Mouse (Mus musculus): ENCODE data around the gene Gkap1. TPM values are rescaled to one million over a fixed set of nuclear protein-coding genes. Genes with fewer than 3 reads are reported as not detected.

Gene Gkap1
- total RNA-seq, 1 experiment, result 17.5 TPM

GRCm38 (mm10) chr13:58287822-58288221, 12.3 kb upstream of the Gkap1 start:
- in situ Hi-C loops (cut with MboI; ENCODE audit: low sequenced_read_pairs in 2 of 2, unreplicated experiment in 2 of 2), result loop anchor here (10.0 to 25.0 kb wide), 3 partner anchors 97 to 257 kb away; partner anchors contain the start of gene 2210016F16Rik (in 1 of the 2)
- peak; percentile 83 for DNase-seq (ENCODE audit: low read depth, low spot score)

GRCm38 (mm10) chr13:58283466-58283865, 8.0 kb upstream of the Gkap1 start:
- Histone ChIP-seq H3K4me1 (ENCODE audit: control insufficient read depth in 2 of 2, insufficient read depth in 2 of 2, low read length in 2 of 2, poor library complexity in 1 of 2) (peaks cover 0 to 6% of the 10 kb centered on the region in 2 experiments; a peak in 2 of 4 replicates), H3K9ac (ENCODE audit: insufficient read depth, low read depth, low read length, poor library complexity, severe bottlenecking) (no peak overlapping the region), H3K27ac (ENCODE audit: insufficient read depth, low read depth, low read length, poor library complexity, severe bottlenecking) (no peak overlapping the region), H3K9me3 (ENCODE audit: control insufficient read depth, insufficient read depth, low read depth, low read length) (no peaks in the 10 kb centered on the region), H3K36me3 (ENCODE audit: control insufficient read depth, insufficient read depth, low read length, poor library complexity, severe bottlenecking) (no peaks in the 10 kb centered on the region), H3K4me3 (ENCODE audit: insufficient read depth in 1 of 2, low read depth in 1 of 2, low read length in 2 of 2, poor library complexity in 1 of 2, severe bottlenecking in 1 of 2) (no peak overlapping the region)
- TF ChIP-seq CHD2 (IDR thresholded peaks at IDR 0.05; ENCODE audit: low read depth, low read length) (no peak), ZNF384 (IDR thresholded peaks at IDR 0.05; ENCODE audit: low read depth, low read length) (no peak), MAFK (IDR thresholded peaks at IDR 0.05; ENCODE audit: insufficient read depth, low read depth, low read length) (no peak), HCFC1 (IDR thresholded peaks at IDR 0.05; ENCODE audit: borderline replicate concordance, insufficient read depth, low read length) (no peak)
- in situ Hi-C loops (cut with MboI; ENCODE audit: low sequenced_read_pairs in 2 of 2, unreplicated experiment in 2 of 2), result loop anchor here (10.0 to 25.0 kb wide), 3 partner anchors 101 to 261 kb away; partner anchors contain the start of gene 2210016F16Rik (in 1 of the 2)
- no peak for DNase-seq (ENCODE audit: low read depth, low spot score)

More at GRCm38 (mm10) chr13:58287822-58288221, 12.3 kb upstream of the Gkap1 start:
- no peaks in the 10 kb centered on the region for H3K9me3 ChIP-seq (ENCODE audit: control insufficient read depth, insufficient read depth, low read depth, low read length)
- no peaks in the 10 kb centered on the region for H3K36me3 ChIP-seq (ENCODE audit: control insufficient read depth, insufficient read depth, low read length, poor library complexity, severe bottlenecking)
- TF ChIP-seq HCFC1 (IDR thresholded peaks at IDR 0.05; ENCODE audit: borderline replicate concordance, insufficient read depth, low read length) (0 out of 2 replicates have a peak, but pooled peaks have one; percentile 37), ZNF384 (IDR thresholded peaks at IDR 0.05; ENCODE audit: low read depth, low read length) (no peak), MAFK (IDR thresholded peaks at IDR 0.05; ENCODE audit: insufficient read depth, low read depth, low read length) (0 out of 2 replicates have a peak, but pooled peaks have one; percentile 59), CHD2 (IDR thresholded peaks at IDR 0.05; ENCODE audit: low read depth, low read length) (no peak), ZC3H11A (IDR thresholded peaks at IDR 0.05; ENCODE audit: borderline replicate concordance, low read depth, low read length) (peak; percentile 89; the same call in 1 of the 2 replicates)
- H3K9ac ChIP-seq (ENCODE audit: insufficient read depth, low read depth, low read length, poor library complexity, severe bottlenecking), result no peak overlapping the region
- no peak overlapping the region for H3K4me3 ChIP-seq (ENCODE audit: insufficient read depth in 1 of 2, low read depth in 1 of 2, low read length in 2 of 2, poor library complexity in 1 of 2, severe bottlenecking in 1 of 2)
- no peak overlapping the region for H3K27ac ChIP-seq (ENCODE audit: insufficient read depth, low read depth, low read length, poor library complexity, severe bottlenecking)
- no peaks in the 10 kb centered on the region for H3K4me1 ChIP-seq (ENCODE audit: control insufficient read depth in 2 of 2, insufficient read depth in 2 of 2, low read length in 2 of 2, poor library complexity in 1 of 2)

DNA sequence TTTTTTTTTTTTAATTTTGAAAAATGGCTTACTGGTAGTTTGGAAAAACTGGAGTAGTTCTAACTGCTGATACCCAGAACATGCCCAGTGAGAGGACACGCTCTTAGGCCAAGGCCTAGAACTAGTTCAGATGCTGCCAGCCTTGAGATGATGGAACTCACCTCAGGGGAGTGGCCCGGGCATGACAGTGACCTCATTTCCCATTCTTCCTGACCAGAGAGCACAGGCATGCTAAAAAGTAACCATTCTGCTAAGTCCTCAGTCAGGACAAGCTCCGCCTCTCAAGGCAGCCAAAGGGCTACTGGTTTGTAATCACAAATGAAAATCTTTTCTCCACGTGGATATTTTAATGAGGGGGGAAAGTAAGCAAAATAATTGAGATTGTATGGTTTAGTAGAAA, 6.4 kb upstream of the Gkap1 start:
- no peaks in the 10 kb centered on the region for H3K9me3 ChIP-seq (ENCODE audit: control insufficient read depth, insufficient read depth, low read depth, low read length)
- peaks cover 0 to 6% of the 10 kb centered on the region in 2 experiments; a peak in 2 of 4 replicates for H3K4me1 ChIP-seq (ENCODE audit: control insufficient read depth in 2 of 2, insufficient read depth in 2 of 2, low read length in 2 of 2, poor library complexity in 1 of 2)
- H3K9ac ChIP-seq (ENCODE audit: insufficient read depth, low read depth, low read length, poor library complexity, severe bottlenecking), result no peak overlapping the region
- TF ChIP-seq MAFK (IDR thresholded peaks at IDR 0.05; ENCODE audit: insufficient read depth, low read depth, low read length), result no peak
- TF ChIP-seq HCFC1 (IDR thresholded peaks at IDR 0.05; ENCODE audit: borderline replicate concordance, insufficient read depth, low read length), result no peak
- in situ Hi-C loops (cut with MboI; ENCODE audit: low sequenced_read_pairs in 2 of 2, unreplicated experiment in 2 of 2), result loop anchor here (10.0 to 25.0 kb wide), 3 partner anchors 103 to 263 kb away; partner anchors contain the start of gene 2210016F16Rik (in 1 of the 2)
- no peaks in the 10 kb centered on the region for H3K36me3 ChIP-seq (ENCODE audit: control insufficient read depth, insufficient read depth, low read length, poor library complexity, severe bottlenecking)
- no peak overlapping the region for H3K27ac ChIP-seq (ENCODE audit: insufficient read depth, low read depth, low read length, poor library complexity, severe bottlenecking)
- H3K4me3 ChIP-seq (ENCODE audit: insufficient read depth in 1 of 2, low read depth in 1 of 2, low read length in 2 of 2, poor library complexity in 1 of 2, severe bottlenecking in 1 of 2), result no peak overlapping the region
- DNase-seq (ENCODE audit: low read depth, low spot score), result no peak

GRCm38 (mm10) chr13:58280528-58280927, 5.0 kb upstream of the Gkap1 start:
- Histone ChIP-seq H3K36me3 (ENCODE audit: control insufficient read depth, insufficient read depth, low read length, poor library complexity, severe bottlenecking) (no peaks in the 10 kb centered on the region), H3K9me3 (ENCODE audit: control insufficient read depth, insufficient read depth, low read depth, low read length) (no peaks in the 10 kb centered on the region), H3K4me1 (ENCODE audit: control insufficient read depth in 2 of 2, insufficient read depth in 2 of 2, low read length in 2 of 2, poor library complexity in 1 of 2) (peaks cover 0 to 6% of the 10 kb centered on the region in 2 experiments; a peak in 2 of 4 replicates), H3K4me3 (ENCODE audit: insufficient read depth in 1 of 2, low read depth in 1 of 2, low read length in 2 of 2, poor library complexity in 1 of 2, severe bottlenecking in 1 of 2) (no peak overlapping the region), H3K9ac (ENCODE audit: insufficient read depth, low read depth, low read length, poor library complexity, severe bottlenecking) (no peak overlapping the region), H3K27ac (ENCODE audit: insufficient read depth, low read depth, low read length, poor library complexity, severe bottlenecking) (no peak overlapping the region)
- no peak for DNase-seq (ENCODE audit: low read depth, low spot score)
- TF ChIP-seq MAFK (IDR thresholded peaks at IDR 0.05; ENCODE audit: insufficient read depth, low read depth, low read length) (no peak), CHD2 (IDR thresholded peaks at IDR 0.05; ENCODE audit: low read depth, low read length) (no peak), HCFC1 (IDR thresholded peaks at IDR 0.05; ENCODE audit: borderline replicate concordance, insufficient read depth, low read length) (no peak), ZC3H11A (IDR thresholded peaks at IDR 0.05; ENCODE audit: borderline replicate concordance, low read depth, low read length) (no peak), ZNF384 (IDR thresholded peaks at IDR 0.05; ENCODE audit: low read depth, low read length) (no peak)
- in situ Hi-C loops (cut with MboI; ENCODE audit: low sequenced_read_pairs in 2 of 2, unreplicated experiment in 2 of 2), result loop anchor here (10.0 to 25.0 kb wide), 3 partner anchors 104 to 264 kb away; partner anchors contain the start of gene 2210016F16Rik (in 1 of the 2)
